Mouse (Mus musculus): Measurements from ENCODE around the gene Ubr7. TPM values are rescaled to one million over a fixed set of nuclear protein-coding genes. Genes with fewer than 3 reads are reported as not detected.

Ubr7 gene
- total and polyA plus RNA-seq, 2 experiments from 2014 or later = 26.2 to 47.2 TPM

DNA sequence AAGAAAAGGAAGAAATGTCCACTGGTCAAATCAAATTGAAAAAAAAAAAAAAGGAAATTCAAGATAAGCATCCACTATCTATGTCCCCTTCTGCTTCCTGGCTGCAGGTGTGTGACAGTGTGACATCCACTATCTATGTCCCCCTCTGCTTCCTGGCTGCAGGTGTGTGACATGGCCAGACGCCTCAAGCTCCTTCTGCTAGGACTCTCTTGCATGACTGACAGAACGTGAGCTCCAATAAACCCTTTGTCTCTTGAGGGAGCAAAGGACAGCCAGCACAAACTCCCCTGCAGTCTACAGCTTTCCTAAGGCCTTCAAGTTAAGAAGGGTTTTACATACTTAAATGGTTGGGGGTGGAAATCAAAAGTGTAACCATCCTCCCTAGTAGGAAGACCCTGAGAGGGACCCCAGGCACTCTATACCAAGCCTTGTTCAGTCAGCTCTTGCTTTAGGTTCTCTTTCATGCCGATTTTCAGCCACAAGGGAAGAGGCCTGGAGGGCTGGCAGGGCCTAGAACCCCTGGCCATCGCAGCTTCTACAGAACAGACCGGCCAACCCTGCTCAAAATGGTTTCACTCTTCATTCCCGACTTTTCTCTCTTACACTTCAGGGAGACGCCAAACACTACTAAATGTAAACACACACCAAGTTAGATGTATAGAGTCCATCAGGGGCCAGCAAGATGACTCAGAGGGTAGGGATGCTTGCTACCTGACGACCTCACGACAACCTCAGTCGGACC, 42.9 kb upstream of the Ubr7 start:
- Histone ChIP-seq H3K4me3 (ENCODE audit: low read length) (no peak overlapping the region), H3K9me3 (ENCODE audit: low read length) (no peaks in the 10 kb centered on the region), H3K9ac (replicated peaks; ENCODE audit: low read length) (no peak overlapping the region), H3K4me2 (ENCODE audit: low read depth, low read length) (no peak overlapping the region), H3K27ac (no peak overlapping the region), H3K4me1 (ENCODE audit: insufficient read depth, low read length) (no peaks in the 10 kb centered on the region), H3K27me3 (ENCODE audit: insufficient read depth, low read length) (no peaks in the 10 kb centered on the region), H3K36me3 (ENCODE audit: insufficient read depth, low read length) (no peaks in the 10 kb centered on the region)
- DNase-seq (ENCODE audit: low spot score) (no peak), ATAC-seq (no peak)
- no peak for TF ChIP-seq CTCF (IDR thresholded peaks at IDR 0.05; ENCODE audit: low read depth)
- WGBS = 78% methylated on average over 10 of the region's 10 CpGs

DNA sequence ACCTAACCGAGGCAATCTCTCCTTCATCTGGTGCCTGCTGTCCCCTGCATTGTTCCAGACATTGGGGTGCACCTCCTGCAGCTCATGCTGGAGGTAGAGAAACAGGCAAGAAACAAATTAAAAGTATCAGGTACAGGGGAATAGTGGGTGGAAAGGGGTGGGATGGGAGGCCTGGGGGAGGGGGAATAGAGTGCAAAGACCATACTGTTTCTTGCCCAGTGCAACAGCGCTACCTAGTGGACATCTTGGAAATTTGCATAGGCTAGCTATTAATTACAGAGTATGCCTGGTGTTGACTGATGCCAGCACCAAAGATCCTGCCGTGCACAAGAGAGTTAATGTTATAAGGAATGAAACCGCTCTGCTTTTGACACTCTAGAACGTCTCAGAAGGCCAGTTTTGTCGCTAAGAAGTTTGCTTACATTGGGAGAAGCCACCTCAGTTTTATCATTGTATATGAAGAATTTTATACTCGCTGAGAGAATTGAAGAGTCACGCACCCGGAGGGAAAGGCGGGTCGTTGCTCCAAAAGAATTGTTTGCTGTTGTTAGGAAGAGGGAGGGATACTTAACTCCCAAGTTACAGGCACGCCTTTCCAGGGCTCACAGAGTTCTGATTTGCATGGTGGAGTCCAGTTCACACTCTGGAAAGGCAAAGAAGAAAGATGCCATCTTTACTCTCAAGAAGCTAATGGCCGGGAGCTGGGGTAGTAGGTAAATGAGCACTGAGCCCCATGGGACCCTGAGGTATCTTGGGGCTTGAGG, 38.0 kb upstream of the Ubr7 start:
- no peak overlapping the region for H3K4me3 ChIP-seq (ENCODE audit: low read length)
- peak overlapping the region; percentile 6; the same call in 1 of the 2 replicates for H3K4me2 ChIP-seq (ENCODE audit: low read depth, low read length)
- ATAC-seq (peak; percentile 86), DNase-seq (ENCODE audit: low spot score) (peak; percentile 87)
- WGBS = 24% methylated on average over 13 of the region's 13 CpGs
- no peaks in the 10 kb centered on the region for H3K27me3 ChIP-seq (ENCODE audit: insufficient read depth, low read length)
- no peaks in the 10 kb centered on the region for H3K9me3 ChIP-seq (ENCODE audit: low read length)
- H3K9ac ChIP-seq (replicated peaks; ENCODE audit: low read length) = no peak overlapping the region
- no peaks in the 10 kb centered on the region for H3K4me1 ChIP-seq (ENCODE audit: insufficient read depth, low read length)
- H3K27ac ChIP-seq = no peak overlapping the region
- H3K36me3 ChIP-seq (ENCODE audit: insufficient read depth, low read length) = no peaks in the 10 kb centered on the region
- TF ChIP-seq CTCF (IDR thresholded peaks at IDR 0.05; ENCODE audit: low read depth) = peak; percentile 89

DNA sequence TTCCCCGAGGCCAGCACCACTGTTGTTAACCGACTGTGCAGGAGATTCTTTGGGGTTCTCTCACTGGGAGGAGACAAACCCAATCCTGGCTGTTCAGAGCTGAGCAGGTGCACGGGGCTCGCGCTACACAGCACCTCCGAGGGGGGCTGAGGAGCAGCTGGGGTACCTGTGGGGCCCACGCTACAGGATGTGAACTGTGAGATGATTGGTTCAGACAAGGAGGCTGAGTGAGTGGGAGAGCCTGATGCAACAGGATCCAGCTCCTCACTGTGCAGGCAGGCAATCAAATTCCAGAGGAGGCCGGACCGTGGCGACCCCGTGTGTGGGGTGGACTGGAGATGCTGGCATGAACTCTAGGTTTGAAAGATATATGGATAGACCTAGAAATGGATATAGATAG, 35.3 kb upstream of the Ubr7 start:
- no peaks in the 10 kb centered on the region for H3K36me3 ChIP-seq (ENCODE audit: insufficient read depth, low read length)
- no peaks in the 10 kb centered on the region for H3K4me1 ChIP-seq (ENCODE audit: insufficient read depth, low read length)
- TF ChIP-seq CTCF (IDR thresholded peaks at IDR 0.05; ENCODE audit: low read depth) = no peak
- WGBS = 49% methylated on average over 11 of the region's 11 CpGs
- DNase-seq (ENCODE audit: low spot score) = no peak
- H3K27me3 ChIP-seq (ENCODE audit: insufficient read depth, low read length) = no peaks in the 10 kb centered on the region
- 0 out of 2 replicates have a peak, but pooled peaks have one; percentile 18 for ATAC-seq
- no peak overlapping the region for H3K9ac ChIP-seq (replicated peaks; ENCODE audit: low read length)
- no peak overlapping the region for H3K4me3 ChIP-seq (ENCODE audit: low read length)
- H3K4me2 ChIP-seq (ENCODE audit: low read depth, low read length) = no peak overlapping the region
- no peaks in the 10 kb centered on the region for H3K9me3 ChIP-seq (ENCODE audit: low read length)
- H3K27ac ChIP-seq = no peak overlapping the region

DNA sequence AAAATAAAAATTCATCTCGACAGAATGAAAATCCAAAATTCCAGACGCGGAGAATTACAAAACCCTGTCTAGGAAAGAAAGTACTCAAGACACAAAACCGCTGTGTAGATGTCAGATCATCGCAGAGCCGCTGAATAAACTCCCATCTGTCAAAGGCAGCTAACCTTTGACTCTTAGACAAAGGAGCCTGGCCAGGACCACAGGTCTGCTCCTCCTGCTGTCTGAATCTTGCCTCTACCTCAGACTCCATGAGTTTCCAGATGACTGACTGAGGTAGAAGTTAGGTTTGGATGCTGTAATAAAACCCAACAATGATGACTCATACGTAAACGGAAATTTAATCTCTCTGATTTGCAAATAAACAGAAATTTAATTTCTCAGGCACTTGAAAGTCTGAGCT, 34.8 kb upstream of the Ubr7 start:
- DNase-seq (ENCODE audit: low spot score) (no peak), ATAC-seq (no peak)
- Histone ChIP-seq H3K27me3 (ENCODE audit: insufficient read depth, low read length) (no peaks in the 10 kb centered on the region), H3K36me3 (ENCODE audit: insufficient read depth, low read length) (no peaks in the 10 kb centered on the region), H3K4me3 (ENCODE audit: low read length) (no peak overlapping the region), H3K9me3 (ENCODE audit: low read length) (no peaks in the 10 kb centered on the region), H3K9ac (replicated peaks; ENCODE audit: low read length) (no peak overlapping the region), H3K27ac (no peak overlapping the region), H3K4me1 (ENCODE audit: insufficient read depth, low read length) (no peaks in the 10 kb centered on the region), H3K4me2 (ENCODE audit: low read depth, low read length) (no peak overlapping the region)
- 57% methylated on average over 8 of the region's 8 CpGs for WGBS
- TF ChIP-seq CTCF (IDR thresholded peaks at IDR 0.05; ENCODE audit: low read depth) = no peak

DNA sequence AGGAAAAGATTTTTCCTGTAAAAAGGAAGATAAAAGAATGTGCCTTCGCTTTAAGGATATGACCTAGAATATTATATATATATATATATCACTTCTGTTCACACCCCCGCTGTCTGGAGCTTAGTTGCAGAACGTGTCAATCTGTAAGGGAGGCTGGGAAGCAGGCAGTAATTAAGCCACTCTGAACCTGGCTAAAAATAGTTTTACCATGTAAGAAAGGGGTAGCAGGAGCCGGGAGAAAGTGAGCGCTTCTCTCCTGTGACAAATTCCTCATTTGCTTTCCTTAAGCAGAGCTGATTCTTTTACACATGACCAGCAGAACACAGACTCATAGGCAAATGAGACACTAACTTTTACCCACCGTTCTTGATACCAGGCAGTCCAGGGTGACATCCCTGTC, 33.9 kb upstream of the Ubr7 start:
- H3K9ac ChIP-seq (replicated peaks; ENCODE audit: low read length) = no peak overlapping the region
- H3K4me2 ChIP-seq (ENCODE audit: low read depth, low read length) = no peak overlapping the region
- H3K36me3 ChIP-seq (ENCODE audit: insufficient read depth, low read length) = no peaks in the 10 kb centered on the region
- H3K27me3 ChIP-seq (ENCODE audit: insufficient read depth, low read length) = no peaks in the 10 kb centered on the region
- H3K4me1 ChIP-seq (ENCODE audit: insufficient read depth, low read length) = no peaks in the 10 kb centered on the region
- no peak overlapping the region for H3K27ac ChIP-seq
- no peaks in the 10 kb centered on the region for H3K9me3 ChIP-seq (ENCODE audit: low read length)
- peak; percentile 39 for DNase-seq (ENCODE audit: low spot score)
- 69% methylated on average over 6 of the region's 6 CpGs for WGBS
- no peak for TF ChIP-seq CTCF (IDR thresholded peaks at IDR 0.05; ENCODE audit: low read depth)
- no peak overlapping the region for H3K4me3 ChIP-seq (ENCODE audit: low read length)
- ATAC-seq = peak; percentile 30; the same call in 1 of the 2 replicates

DNA sequence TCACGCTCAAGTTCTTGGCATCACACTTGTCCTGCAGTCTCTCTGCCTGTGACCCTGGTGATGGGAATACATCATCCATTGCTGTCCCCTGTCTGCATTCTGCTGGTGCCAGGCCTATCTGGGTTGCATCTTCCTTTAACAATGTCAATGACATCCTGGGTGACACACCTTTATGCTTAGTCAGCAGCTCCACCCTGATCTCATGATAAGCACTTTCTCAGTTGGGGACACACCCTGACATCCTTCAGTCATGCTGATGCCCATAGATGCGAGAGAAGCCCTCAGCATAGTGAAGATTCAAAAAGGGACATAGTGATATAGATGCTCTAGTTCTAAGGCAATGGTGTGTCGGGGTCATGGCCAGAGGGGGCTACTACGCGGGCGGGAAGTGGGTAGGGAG, 32.6 kb upstream of the Ubr7 start:
- no peak for ATAC-seq
- H3K4me2 ChIP-seq (ENCODE audit: low read depth, low read length) = no peak overlapping the region
- no peak overlapping the region for H3K4me3 ChIP-seq (ENCODE audit: low read length)
- peaks cover 4% of the 10 kb centered on the region; the same call in 1 of the 2 replicates for H3K4me1 ChIP-seq (ENCODE audit: insufficient read depth, low read length)
- no peak for TF ChIP-seq CTCF (IDR thresholded peaks at IDR 0.05; ENCODE audit: low read depth)
- DNase-seq (ENCODE audit: low spot score) = no peak
- no peaks in the 10 kb centered on the region for H3K27me3 ChIP-seq (ENCODE audit: insufficient read depth, low read length)
- no peaks in the 10 kb centered on the region for H3K9me3 ChIP-seq (ENCODE audit: low read length)
- WGBS = 94% methylated on average over 6 of the region's 6 CpGs
- no peak overlapping the region for H3K27ac ChIP-seq
- H3K9ac ChIP-seq (replicated peaks; ENCODE audit: low read length) = no peak overlapping the region
- no peaks in the 10 kb centered on the region for H3K36me3 ChIP-seq (ENCODE audit: insufficient read depth, low read length)

DNA sequence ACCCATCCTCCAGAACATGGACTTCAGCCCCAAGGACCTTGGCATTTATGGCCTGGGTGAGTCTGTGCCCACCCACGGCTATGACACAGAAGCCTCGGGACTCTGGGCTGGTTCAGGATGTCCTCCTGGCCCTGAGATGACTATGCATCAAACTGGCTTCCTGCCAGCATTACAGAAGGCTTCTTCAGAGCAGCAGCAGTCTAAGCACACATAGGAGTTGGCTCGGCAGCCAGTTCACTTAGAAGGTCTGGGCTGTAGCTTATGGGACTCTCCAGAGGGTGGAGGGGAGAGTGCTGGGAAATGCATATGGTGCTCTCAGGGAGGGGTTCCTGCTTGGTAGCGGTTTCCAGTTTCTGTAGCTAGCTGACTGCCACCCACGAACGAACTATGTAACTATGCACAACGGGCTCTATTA, 32.0 kb upstream of the Ubr7 start:
- H3K4me3 ChIP-seq (ENCODE audit: low read length) = no peak overlapping the region
- DNase-seq (ENCODE audit: low spot score) = no peak
- no peak for ATAC-seq

More for the DNA sequence above, 32.0 kb upstream of the Ubr7 start:
- no peak overlapping the region for H3K27ac ChIP-seq
- no peak for TF ChIP-seq CTCF (IDR thresholded peaks at IDR 0.05; ENCODE audit: low read depth)
- H3K36me3 ChIP-seq (ENCODE audit: insufficient read depth, low read length) = no peaks in the 10 kb centered on the region
- no peaks in the 10 kb centered on the region for H3K9me3 ChIP-seq (ENCODE audit: low read length)
- no peak overlapping the region for H3K4me2 ChIP-seq (ENCODE audit: low read depth, low read length)
- WGBS = 73% methylated on average over 7 of the region's 7 CpGs
- H3K4me1 ChIP-seq (ENCODE audit: insufficient read depth, low read length) = peaks cover 5% of the 10 kb centered on the region
- no peak overlapping the region for H3K9ac ChIP-seq (replicated peaks; ENCODE audit: low read length)
- no peaks in the 10 kb centered on the region for H3K27me3 ChIP-seq (ENCODE audit: insufficient read depth, low read length)
